Mouse (Mus musculus) forebrain, embryonic 16.5 days (tissue): ENCODE results near the gene Krt35. TPM values are rescaled to one million over a fixed set of nuclear protein-coding genes. Genes with fewer than 3 reads are reported as not detected.

Source experiments
- ATAC-seq: fragments of 200-750 bp; cut with Nextera tagmentation; 2 replicates; pipeline ENCODE4 v1.8.0; 2017; ENCODE audit warnings: mild to moderate bottlenecking, moderate library complexity
- H3K27ac ChIP-seq: fragments of 300-500 bp; sonication (generic); 2 replicates; pipeline ENCODE4 v1.5.1; 2014; ENCODE audit warnings: low read length, control low read depth
- H3K27me3 ChIP-seq: fragments of 300-500 bp; sonication (generic); replicated peaks from 2 replicates; pipeline ENCODE4 v1.6.1; 2014; ENCODE audit warnings: low read length; ENCODE audit not compliant: control insufficient read depth, insufficient read depth
- H3K36me3 ChIP-seq: fragments of 300-500 bp; sonication (generic); 2 replicates; pipeline ENCODE4 v1.6.1; 2014; ENCODE audit not compliant: control insufficient read depth, insufficient read depth
- H3K4me1 ChIP-seq: fragments of 300-500 bp; sonication (generic); replicated peaks from 2 replicates; pipeline ENCODE4 v1.6.1; 2014; ENCODE audit warnings: low read length; ENCODE audit not compliant: control insufficient read depth, insufficient read depth
- H3K4me2 ChIP-seq: fragments of 300-500 bp; sonication (generic); 2 replicates; pipeline ENCODE4 v1.6.1; 2014; ENCODE audit warnings: mild to moderate bottlenecking, low read length, control low read depth
- H3K4me3 ChIP-seq: fragments of 300-500 bp; sonication (generic); replicated peaks from 2 replicates; pipeline ENCODE4 v1.5.1; 2014; ENCODE audit warnings: mild to moderate bottlenecking, low read length, control low read depth
- H3K9ac ChIP-seq: fragments of 300-500 bp; sonication (generic); replicated peaks from 2 replicates; pipeline ENCODE4 v1.6.1; 2014; ENCODE audit warnings: low read depth, low read length, control low read depth
- H3K9me3 ChIP-seq: fragments of 300-500 bp; sonication (generic); 2 replicates; pipeline ENCODE4 v1.6.1; 2016; ENCODE audit warnings: low read length; ENCODE audit not compliant: control insufficient read depth
- WGBS: fragments of 180-500 bp; shearing (Covaris S2); extraction: QIAGEN DNeasy Blood & Tissue Kit; methylation state at CpG from one replicate; pipeline ENCODE4 v1.1.7; 2014; 5-methylcytosine and 5-hydroxymethylcytosine counted together
- polyA plus RNA-seq: library from polyadenylated mRNA; unstranded; fragments of >200 nt; fragmentation: Nextera tagmentation; extraction: Ambion mirVana; gene quantifications from 2 replicates; pipeline ENCODE4 v1.2.1, GENCODE M21; 2015

Krt35 gene
- polyA plus RNA-seq, 1 experiment from 2014 or later, result not detected

DNA sequence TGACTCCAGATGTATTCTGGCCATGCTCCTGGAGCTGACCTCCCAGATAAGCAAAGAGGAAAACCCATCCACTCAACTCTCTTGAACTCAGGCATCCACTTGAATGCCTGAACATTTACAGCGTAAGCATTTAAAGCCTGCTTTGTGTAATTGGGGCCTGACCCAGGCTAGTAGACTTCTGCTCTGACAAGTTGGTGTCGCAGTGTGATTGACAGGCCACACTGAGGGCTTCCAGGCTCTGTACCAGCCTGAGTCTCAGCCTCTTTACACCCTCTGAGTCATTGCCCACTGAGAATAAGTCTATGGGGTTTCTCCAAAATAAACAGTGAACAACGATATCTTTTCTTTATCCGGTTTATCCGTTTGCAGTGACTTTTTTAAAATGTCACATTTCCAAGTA, 24.3 kb upstream of the Krt35 start:
- no peak overlapping the region for H3K4me2 ChIP-seq
- no peaks in the 10 kb centered on the region for H3K4me1 ChIP-seq
- H3K9me3 ChIP-seq, result no peaks in the 10 kb centered on the region
- no peak overlapping the region for H3K4me3 ChIP-seq
- no peak overlapping the region for H3K27ac ChIP-seq
- no peaks in the 10 kb centered on the region for H3K36me3 ChIP-seq
- 93% methylated on average over 5 of the region's 5 CpGs for WGBS
- H3K27me3 ChIP-seq, result no peaks in the 10 kb centered on the region
- no peak overlapping the region for H3K9ac ChIP-seq
- no peak for ATAC-seq

DNA sequence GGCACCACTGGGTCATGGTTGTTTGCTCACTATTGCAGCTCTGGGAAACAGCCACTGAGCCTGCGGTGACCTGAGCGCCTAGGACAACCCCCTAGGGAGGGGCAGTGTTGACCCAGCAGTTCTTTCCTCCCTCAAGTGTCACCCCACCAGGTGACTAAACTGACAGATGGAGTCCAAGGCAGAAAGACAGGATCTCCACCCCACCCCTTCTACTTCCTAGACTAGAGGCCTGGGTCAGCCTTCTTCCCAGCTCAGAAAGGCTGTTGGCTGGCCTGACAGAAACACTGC, 17.6 kb upstream of the Krt35 start:
- ATAC-seq, result no peak
- no peak overlapping the region for H3K4me2 ChIP-seq
- H3K9me3 ChIP-seq, result no peaks in the 10 kb centered on the region
- no peak overlapping the region for H3K9ac ChIP-seq
- H3K36me3 ChIP-seq, result no peaks in the 10 kb centered on the region
- H3K27me3 ChIP-seq, result no peaks in the 10 kb centered on the region
- no peaks in the 10 kb centered on the region for H3K4me1 ChIP-seq
- H3K27ac ChIP-seq, result no peak overlapping the region
- WGBS, result 90% methylated on average over 2 of the region's 2 CpGs
- no peak overlapping the region for H3K4me3 ChIP-seq

DNA sequence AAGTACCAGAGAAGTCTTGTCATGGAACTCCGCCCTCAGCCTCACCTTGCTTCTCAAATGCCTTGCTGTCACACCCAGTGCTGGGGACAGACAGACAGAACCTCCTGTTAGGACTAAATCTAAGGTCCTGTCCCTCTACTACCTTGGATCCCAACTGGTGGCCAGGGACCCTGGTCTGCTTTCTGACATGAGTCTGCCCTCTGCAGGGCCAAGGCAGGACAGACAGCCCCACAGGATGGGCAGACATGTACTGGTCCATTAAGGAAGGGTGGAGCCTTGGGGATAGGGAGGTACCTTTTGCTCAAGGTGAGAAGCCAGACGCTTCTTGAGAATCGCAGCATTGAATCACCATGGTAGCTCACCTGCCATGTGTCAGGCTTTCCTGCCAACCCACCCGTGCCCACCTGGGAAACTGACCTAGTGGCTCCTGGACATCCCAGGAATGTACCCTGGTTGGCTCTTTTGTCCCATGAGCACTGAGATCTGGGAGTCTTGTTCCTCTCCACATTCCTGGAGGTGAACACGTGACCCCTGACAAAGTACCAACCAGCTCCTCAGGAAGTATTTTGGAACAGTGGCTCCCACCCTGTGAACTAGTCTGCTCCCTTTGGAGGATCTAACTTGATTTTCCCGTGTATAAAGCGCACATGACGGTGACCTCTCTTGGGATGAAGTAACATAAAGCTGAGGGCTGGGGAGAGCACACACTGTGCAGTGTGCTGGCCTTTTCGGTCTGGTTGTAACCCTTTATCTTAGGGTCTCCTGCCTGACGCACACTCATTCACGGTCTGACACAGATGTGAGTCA, 17.1 kb upstream of the Krt35 start:
- Histone ChIP-seq H3K9me3 (no peaks in the 10 kb centered on the region), H3K36me3 (no peaks in the 10 kb centered on the region), H3K27ac (no peak overlapping the region), H3K9ac (no peak overlapping the region), H3K4me3 (no peak overlapping the region), H3K4me2 (no peak overlapping the region), H3K4me1 (no peaks in the 10 kb centered on the region), H3K27me3 (no peaks in the 10 kb centered on the region)
- 91% methylated on average over 11 of the region's 11 CpGs for WGBS
- no peak for ATAC-seq

DNA sequence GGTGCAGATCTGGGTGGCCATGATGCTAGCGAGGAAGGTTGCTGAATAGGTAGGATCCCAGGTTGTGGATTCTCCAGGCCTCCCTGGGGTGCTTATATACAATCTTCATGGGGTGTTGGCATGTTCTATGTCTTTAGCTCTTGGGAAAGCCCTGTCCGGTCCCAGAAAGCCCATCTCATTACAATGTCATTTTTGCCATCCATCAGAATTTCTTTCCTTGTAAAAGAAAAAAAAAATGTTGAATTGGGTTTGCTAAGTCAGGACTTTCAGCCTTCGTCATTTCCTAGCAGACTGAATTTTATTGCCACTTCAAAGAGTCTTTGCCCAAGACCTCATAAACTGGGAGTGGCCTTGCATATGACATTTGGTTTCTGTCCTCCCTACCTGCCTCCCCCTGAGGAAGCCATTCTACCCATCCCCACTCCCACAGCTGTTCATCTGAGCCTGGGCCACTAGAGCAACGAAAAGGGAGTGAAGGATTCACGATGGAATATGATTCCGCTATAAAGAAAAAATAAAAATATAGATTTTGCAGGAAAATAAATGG, 9.6 kb upstream of the Krt35 start, which contains the start of gene Krt36:
Gene Krt36 (minus strand): TSS at position 51 of the 547 bp plus-strand sequence.
- Histone ChIP-seq H3K36me3 (no peaks in the 10 kb centered on the region), H3K4me2 (no peak within 1 kb of the TSS), H3K27ac (no peak within 1 kb of the TSS), H3K27me3 (no peaks in the 10 kb centered on the region), H3K9me3 (no peaks in the 10 kb centered on the region), H3K4me3 (no peak within 1 kb of the TSS), H3K9ac (no peak within 1 kb of the TSS), H3K4me1 (no peaks in the 10 kb centered on the region)
- ATAC-seq, result no peak
- 89% methylated on average over 6 of the region's 6 CpGs for WGBS

DNA sequence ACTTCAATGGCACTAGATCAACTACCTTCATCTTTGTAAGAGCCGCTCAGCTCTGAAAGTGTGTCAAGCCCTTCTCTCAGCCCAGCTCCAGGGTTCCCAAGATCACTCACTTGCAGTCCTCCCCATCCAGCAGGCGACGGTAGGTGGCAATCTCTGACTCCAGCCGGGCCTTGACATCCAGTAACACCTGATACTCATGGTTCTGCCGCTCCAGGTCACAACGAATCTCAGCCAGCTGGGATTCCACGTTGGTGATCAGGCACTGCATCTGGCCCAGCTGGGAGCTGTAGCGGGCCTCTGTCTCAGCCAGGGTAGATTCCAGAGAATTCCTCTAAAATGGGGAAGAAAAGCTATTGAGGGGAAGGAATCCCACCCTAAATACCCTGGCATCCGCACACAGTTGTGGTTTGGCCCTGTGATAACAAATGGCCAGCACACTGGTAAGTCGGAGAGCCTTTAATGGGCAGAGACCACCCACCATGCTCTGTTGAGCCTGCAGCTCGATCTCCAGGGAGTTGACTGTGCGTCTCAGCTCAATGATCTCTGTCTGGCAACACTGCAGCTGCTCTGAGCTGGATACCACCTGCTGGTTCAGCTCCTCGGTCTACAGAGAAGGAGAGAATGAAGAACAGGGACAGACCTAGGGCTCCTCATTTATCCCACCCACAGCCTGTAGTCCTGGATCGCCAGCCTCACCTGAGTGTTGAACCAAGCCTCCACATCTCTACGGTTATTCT, 6.8 kb upstream of the Krt35 start:
- ATAC-seq, result no peak
- H3K9me3 ChIP-seq, result no peaks in the 10 kb centered on the region
- H3K27me3 ChIP-seq, result no peaks in the 10 kb centered on the region
- no peaks in the 10 kb centered on the region for H3K36me3 ChIP-seq
- H3K4me2 ChIP-seq, result no peak overlapping the region
- H3K9ac ChIP-seq, result no peak overlapping the region
- no peak overlapping the region for H3K27ac ChIP-seq
- 66% methylated on average over 15 of the region's 15 CpGs for WGBS
- H3K4me3 ChIP-seq, result no peak overlapping the region
- H3K4me1 ChIP-seq, result no peaks in the 10 kb centered on the region

DNA sequence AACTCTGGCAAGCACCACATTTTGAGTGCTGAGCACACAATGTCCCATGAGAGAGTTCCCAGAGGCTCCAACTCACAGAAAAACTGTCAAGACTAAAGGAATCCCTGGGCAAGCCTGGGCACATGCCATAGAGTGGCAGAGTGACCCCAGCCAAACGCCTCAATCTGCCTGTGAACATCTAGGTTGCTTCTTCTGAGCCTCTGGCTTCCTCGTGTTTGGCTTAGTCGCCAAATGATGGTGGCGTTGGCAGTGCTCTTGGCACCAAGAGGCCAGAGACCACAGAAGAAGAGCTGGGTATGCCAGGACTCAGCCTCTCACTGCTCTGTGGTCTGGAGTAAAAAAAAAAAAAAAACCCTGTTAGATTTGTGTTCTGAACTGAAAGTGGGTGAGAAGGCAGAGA, 4.3 kb upstream of the Krt35 start:
- H3K4me3 ChIP-seq, result no peak overlapping the region
- H3K27me3 ChIP-seq, result no peaks in the 10 kb centered on the region
- no peaks in the 10 kb centered on the region for H3K9me3 ChIP-seq
- no peak overlapping the region for H3K27ac ChIP-seq
- 86% methylated on average over 4 of the region's 4 CpGs for WGBS
- no peaks in the 10 kb centered on the region for H3K4me1 ChIP-seq
- no peak overlapping the region for H3K4me2 ChIP-seq
- H3K9ac ChIP-seq, result no peak overlapping the region
- ATAC-seq, result no peak
- H3K36me3 ChIP-seq, result no peaks in the 10 kb centered on the region

DNA sequence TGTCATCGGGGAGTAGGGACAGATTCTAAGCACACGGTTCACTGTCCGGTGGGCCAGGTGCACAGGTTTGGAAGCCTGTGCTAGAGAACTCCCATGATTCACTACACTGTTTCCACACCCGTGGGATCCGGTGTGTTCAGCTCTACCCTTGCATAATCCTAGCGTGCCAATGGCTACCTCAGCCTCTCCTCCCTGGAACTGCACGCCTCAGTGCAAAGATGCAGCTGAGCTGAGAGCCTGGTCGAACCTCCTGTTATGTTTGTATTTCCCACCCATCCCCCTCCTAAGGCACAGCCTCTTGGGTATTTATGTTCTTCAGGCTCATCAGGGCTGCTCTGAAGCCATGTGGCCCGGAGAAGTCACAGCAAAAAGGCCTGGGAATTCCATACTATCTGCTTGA, 1.8 kb upstream of the Krt35 start:
- H3K4me1 ChIP-seq, result no peaks in the 10 kb centered on the region
- no peaks in the 10 kb centered on the region for H3K36me3 ChIP-seq
- H3K9ac ChIP-seq, result no peak overlapping the region
- no peak overlapping the region for H3K4me2 ChIP-seq
- H3K27me3 ChIP-seq, result no peaks in the 10 kb centered on the region
- WGBS, result 89% methylated on average over 9 of the region's 9 CpGs
- H3K9me3 ChIP-seq, result no peaks in the 10 kb centered on the region
- H3K4me3 ChIP-seq, result no peak overlapping the region
- no peak overlapping the region for H3K27ac ChIP-seq
- ATAC-seq, result no peak

DNA sequence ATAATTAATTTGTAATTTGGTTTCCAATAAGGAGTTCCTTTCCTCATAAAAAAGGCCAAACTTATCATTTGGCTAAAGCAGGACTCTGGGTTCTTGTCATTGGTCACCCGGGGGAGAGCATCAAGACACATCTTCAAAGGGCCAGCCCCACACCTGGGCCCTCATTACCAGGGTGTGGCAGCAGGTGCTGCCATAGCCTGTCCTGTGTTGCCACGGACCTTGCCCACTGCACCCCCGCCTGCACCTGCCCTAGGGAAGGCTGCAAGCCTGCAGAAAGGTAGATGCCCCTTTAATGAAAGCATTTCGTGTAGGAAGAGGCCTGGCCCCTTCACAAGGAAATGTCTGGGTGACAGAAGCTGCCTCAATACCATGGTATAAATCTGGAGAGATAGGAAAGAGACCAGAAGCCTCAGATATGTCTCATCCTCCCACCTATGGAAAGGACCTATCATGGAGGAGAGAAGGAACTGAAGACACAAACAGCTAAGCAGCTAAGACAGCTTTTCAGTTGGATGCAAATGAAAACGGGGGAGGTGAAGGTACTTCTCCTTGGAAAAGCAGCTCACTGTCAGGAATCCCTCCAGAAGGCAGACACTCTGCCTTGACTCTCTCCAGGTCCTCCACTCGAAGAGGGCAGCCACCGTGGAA, 7.5 kb downstream of the Krt35 start:
- Histone ChIP-seq H3K9ac (no peak overlapping the region), H3K4me2 (no peak overlapping the region), H3K27ac (no peak overlapping the region), H3K27me3 (no peaks in the 10 kb centered on the region), H3K36me3 (no peaks in the 10 kb centered on the region), H3K4me1 (no peaks in the 10 kb centered on the region), H3K4me3 (no peak overlapping the region), H3K9me3 (no peaks in the 10 kb centered on the region)
- ATAC-seq, result no peak
- 74% methylated on average over 7 of the region's 7 CpGs for whole genome bisulfite sequencing

DNA sequence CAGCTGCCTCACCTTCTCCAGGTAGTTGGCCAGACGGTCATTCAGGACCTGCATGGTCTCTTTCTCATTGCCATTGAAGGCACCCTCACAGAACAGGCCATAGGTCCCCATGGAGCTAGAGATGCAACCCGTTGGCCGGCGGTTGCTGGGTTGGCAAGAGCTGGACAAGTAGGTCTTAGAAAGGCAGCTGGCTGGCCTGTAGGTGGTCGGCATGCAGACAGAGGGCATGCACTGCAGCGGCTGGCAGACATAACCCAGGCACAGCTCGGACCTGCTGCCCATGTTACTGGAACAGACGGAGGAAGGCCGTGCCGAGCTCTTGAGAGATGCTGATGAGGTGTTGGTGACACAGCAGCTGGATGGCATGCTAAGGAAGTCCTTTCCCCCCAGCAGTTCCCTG, 8.2 kb downstream of the Krt35 start, which contains the start of gene Krt32:
Gene Krt32 (minus strand): TSS at position 366 of the 400 bp plus-strand sequence.
- 92% methylated on average over 10 of the region's 10 CpGs for WGBS
- no peaks in the 10 kb centered on the region for H3K9me3 ChIP-seq

More for the DNA sequence above, 8.2 kb downstream of the Krt35 start, which contains the start of gene Krt32:
- Histone ChIP-seq H3K9ac (no peak within 1 kb of the TSS), H3K4me1 (no peaks in the 10 kb centered on the region), H3K4me2 (no peak within 1 kb of the TSS), H3K36me3 (no peaks in the 10 kb centered on the region), H3K27ac (no peak within 1 kb of the TSS), H3K27me3 (no peaks in the 10 kb centered on the region), H3K4me3 (no peak within 1 kb of the TSS)
- no peak for ATAC-seq
